Mouse (Mus musculus) embryonic fibroblast, embryonic 13.5 days (primary cell): Measurements from ENCODE around the gene Slc27a4.

Experiments used
- CTCF ChIP-seq: IDR thresholded peaks from 2 replicates; pipeline ENCODE4 v1.5.1; 2011; ENCODE audit warnings: mild to moderate bottlenecking, control low read depth, low read length, moderate library complexity, borderline replicate concordance; ENCODE audit not compliant: insufficient read depth
- POLR2A ChIP-seq: IDR thresholded peaks from 2 replicates; pipeline ENCODE4 v1.6.1; 2011; ENCODE audit warnings: low read depth, mild to moderate bottlenecking, control low read depth, low read length, moderate library complexity

DNA sequence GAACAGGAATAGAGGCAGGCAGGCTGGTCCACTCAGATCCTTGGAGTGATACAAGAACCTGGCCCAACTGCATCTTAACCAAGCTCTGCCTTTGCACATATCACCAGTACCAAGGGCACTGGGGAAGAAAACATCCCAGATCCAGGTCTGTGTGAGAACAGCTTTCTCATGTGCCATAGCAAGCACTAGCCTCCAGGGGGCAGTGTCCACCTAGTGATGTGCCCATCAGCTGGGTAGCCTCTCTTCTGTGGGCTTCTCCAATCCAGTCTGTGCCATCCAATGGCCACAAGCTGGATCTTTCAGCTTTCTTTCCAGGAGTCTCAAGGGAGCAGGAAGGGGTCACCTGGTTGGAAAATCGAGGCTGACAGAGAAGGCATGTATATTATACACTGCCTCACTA lies 37.6 kb upstream of the Slc27a4 start:
- peak; percentile 94 for TF ChIP-seq CTCF
- TF ChIP-seq POLR2A, result no peak
